Mouse (Mus musculus) adrenal gland, adult (tissue): ENCODE data around the gene Stab1.

Experiments used
- DNase-seq, 2 experiments: peaks; one replicate each; pipeline ENCODE4 v3.0.0; 2022 to 2023; ENCODE audit warnings: low spot score in 1 of 2; ENCODE audit not compliant: inconsistent age in 2 of 2

Stab1 gene

DNA sequence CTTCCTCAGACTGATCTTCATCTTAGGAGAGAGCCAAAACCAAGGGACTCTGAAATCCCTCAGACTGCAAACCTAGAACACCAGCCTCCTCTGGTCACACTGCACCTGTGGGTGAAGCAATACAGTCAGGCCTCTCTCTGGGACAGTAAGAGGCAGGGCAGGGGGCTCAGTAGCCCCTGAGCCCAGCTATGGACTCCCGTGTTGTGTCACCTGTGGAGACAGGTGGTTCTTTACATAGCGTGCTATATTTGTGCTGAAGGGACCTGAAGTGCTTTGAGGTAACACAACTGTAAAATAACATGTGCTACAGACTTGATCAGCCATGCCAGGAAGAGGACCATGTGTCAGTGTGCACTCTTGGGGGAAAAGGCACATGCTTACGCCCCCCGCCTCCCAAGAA lies 27.1 kb upstream of the Stab1 start:
- DNase-seq = no peak

DNA sequence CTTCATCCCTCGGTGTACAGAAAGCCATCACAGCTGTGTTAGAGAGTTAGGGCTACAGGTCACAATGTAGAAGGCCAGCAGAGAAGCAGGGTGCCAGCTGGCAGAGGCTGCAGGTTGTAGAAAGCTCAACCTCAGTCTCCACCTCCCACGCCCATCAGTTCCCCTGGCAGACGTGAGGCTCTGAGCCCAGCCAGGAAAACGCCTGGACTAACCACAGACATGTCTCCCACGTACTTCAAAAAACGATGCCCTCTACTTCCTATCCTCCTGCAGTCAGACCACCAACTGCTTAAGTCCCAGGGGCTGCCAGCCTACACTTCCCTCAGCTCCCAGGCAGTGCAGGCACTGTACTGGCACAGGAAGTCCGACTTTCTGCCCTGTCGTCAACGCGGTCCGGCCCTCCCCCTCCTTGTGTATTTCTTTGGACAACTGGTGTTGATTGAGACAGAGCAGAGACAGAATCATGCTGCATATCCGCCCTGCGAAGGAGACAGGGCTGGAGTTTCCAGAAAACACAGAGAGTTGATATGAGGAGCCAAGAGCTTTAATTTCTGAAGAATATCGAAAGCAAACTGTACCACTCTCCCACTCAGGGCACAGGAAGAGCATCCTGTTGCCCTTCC lies 26.6 kb upstream of the Stab1 start:
- peak; percentile 79 to 91 for DNase-seq

DNA sequence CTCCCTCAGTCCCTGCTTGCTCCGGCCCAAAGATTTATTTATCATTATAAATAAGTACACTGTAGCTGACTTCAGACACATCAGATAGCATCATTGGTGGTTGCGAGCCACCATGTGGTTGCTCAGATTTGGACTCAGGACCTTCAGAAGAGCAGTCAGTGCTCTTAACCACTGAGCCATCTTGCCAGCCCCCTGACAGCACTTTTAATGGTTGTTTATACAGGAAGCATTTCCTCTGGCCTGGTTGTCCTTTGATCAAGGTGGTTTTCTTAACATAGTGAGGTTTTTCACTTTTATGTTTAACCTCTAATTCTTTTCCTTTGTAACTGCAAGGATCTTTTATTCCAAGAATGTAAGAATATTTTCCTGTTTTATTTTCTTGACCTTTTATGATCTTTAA lies 26.0 kb upstream of the Stab1 start:
- no peak for DNase-seq

DNA sequence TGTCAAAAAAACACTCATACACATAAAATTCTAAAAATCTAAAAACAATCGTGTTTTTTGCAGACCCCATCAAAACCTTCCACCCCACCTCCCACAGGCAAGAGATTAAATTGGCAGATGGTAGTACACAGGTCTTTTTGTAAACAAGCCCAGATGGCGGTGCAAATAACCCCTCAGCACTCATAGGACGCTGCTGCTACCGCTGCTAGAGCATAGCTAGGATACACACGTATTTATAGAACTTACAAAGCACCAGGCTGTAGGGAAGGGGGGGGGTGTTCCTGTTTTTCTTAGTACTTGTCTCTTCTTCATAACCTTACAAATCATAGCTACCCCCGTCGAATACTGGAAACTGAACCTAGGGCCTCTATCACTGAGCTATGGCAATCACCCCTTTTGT lies 25.4 kb upstream of the Stab1 start:
- DNase-seq = no peak

DNA sequence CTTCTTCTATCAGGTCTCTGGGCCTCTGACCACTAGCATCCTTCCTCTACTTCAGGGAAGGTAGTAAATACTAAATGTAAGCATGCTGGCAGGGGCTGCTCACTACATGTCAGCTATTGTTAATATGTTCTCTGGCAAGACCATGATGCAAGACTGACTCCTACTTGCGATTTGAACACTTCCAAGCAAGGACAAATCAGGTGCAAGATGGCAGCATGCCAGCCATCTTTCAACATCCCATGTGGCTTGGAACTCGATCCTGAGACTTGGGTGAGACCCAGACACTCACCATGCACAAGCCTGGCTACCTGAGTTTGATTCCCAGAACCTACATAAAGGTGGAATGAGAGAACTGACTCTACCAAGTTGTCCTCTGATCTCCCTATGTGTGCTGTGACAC lies 23.5 kb upstream of the Stab1 start:
- no peak for DNase-seq

DNA sequence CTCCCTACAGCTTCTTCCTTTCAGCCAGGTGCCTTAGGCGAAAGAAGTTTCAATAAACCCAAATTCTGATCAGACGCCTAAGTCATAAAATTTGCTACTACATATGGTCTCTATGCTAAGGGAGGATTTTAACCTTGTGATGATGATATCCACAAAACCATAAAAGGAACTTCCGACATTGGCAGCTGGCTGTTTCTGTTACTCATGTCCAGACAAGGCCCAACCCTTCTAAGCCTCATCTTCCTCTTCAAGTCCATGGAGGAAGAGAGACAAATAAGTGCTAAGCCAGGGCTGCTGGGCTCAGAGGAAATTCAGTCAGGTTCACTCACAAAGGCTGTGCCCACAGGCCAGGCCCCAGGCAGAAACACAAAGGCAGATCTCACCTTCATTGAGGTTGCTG lies 20.9 kb upstream of the Stab1 start:
- no peak for DNase-seq

DNA sequence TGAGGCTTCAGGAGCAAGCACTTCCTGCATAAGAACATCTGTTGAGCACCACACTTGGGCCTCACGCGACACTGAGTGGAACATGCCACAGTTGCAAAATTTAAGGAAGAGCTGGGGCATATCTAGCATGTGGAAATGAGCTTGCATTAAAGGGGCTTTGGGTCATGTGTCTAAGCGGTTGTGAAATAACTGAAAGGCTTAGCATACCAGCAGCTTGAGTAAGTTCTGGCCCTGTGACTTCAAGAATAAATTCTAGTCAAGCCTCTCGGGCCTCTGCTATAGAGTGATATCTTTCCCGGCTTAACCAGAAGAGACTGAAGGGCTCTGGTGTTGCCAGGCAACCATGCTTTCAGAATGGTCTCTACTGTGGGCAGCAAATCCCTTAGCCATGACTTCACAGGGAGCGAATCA lies 20.3 kb upstream of the Stab1 start:
- DNase-seq = no peak

DNA sequence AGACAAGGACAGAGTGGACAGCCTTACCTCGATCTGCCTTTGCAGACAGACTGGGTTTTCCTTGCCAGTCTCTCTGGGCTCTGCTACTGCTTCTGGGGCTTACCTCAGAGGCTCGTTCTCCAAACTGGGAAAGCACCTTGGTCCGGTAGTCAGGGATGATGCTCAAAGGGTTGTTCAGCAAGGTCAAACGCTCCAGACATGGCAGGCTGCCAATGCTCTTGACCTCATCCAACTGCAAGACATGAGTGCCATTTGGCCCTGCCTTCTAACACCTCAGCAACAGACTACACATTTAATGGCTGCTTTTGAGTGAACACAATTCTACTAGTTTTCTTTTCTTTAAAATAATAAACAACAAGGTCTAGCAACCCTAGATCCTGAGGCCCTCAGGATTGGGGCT lies 18.2 kb upstream of the Stab1 start:
- DNase-seq = peak; percentile 71 to 88

DNA sequence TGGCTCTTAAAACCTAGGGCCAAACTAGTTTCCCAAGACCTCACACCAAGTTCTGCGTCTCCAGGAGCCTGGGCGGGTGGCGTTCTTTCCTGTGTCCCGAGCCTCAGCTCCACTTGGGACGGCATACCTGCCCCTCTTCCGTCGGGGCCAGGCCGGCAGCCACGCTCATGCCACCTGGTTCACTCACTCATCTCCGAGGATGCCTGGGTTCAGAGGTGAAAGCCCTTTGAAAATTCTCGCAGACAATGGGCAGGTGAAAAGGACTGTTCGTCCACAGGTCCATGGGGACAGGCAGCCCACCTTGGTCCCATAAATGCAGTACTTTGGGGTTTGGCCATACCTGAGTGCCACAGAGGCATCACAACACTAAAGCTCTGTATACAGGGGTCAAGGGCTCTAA lies 15.8 kb upstream of the Stab1 start:
- no peak for DNase-seq

DNA sequence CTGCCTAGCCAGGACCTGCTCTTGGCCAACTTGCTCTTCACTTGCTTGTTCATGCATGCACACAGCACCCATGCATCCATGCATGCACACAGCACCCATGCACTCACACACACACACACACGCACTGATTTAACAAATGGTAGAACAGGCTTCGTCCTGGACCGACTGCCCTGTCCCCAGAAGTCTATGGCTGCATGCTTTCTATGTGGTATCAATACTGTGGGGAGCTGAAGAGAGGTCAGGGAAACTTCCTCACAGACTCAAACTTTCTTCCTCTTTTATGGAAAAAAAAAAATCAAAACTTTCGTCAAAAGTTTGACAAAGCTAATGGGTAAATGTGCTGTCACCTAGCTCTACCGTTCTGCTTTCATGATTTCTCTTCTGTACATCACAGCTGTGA lies 15.1 kb upstream of the Stab1 start:
- DNase-seq = no peak

DNA sequence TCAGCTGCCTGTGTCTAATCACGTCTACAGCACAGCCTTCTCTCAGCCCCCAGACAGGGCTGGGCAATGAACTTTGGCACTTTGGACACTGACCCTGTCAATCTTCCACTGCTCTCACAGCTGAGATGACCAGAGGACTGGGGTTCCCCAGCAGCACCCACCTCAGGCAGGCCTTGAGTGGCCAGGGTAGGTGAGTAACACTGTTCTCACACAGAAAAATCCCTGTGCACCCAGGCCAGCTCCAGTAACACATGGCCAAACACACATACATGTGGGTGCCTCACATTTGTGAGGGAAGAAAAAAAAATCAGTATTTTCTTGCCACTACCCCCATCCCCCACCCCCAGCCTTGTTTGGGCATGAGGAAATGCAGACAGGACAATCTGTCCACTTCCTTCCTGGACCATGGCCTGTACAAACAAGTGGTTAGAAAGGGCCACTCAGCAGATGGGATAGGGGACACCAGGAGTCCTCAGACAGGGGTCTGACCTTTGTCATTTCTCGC lies 14.4 kb upstream of the Stab1 start:
- DNase-seq = no peak

DNA sequence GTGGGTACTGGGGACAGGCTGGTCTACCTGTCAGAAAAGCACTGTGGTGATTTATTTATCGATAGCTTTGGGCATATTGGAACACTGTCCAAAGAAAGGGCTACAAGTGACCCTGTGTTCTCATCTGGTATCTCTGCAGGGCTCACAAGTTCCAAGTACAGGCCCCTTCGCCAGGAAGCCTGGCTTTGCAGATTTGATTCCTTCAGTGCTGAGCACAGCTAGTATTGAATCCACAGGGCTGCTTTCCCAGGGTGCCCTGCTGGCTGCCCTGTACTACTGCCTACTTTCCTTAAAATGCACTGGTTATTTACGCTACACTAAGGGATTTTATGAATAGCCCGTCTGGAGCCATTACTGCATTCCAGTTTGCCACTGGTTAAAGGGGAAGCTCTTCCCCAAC lies 13.1 kb upstream of the Stab1 start:
- no peak for DNase-seq

DNA sequence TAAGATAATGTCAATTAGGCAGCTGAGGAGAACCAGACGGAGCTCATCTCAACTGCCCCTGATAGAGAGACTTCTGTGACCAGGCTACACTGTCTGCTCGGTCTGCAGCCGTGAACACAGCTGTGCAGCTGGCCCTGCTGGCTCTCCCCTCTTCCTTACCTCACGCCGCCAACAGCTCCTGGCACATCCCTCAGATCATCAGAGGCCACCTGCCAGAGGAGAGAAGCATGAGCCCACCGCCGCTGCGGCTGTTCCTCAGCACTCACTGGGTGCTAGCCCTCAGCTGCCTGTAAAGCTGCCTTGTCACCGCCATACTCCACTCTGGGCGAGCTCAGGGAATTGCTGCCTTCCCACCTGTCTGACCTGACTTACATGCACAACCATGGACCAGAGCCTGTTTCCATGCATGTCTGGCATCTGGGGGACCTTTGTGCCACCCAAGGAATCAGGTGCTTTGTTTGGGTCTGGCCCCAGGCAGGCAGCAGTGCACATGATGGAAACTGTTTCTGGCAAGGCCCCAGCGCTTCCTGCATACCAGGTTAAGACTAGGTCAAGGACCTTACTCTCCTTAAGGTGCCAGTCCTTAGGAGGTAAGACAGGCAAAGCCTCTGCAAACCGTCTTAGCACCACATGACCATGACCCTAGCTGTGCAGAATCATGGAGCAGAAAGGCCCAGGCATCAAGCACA lies 11.4 kb upstream of the Stab1 start:
- no peak for DNase-seq

DNA sequence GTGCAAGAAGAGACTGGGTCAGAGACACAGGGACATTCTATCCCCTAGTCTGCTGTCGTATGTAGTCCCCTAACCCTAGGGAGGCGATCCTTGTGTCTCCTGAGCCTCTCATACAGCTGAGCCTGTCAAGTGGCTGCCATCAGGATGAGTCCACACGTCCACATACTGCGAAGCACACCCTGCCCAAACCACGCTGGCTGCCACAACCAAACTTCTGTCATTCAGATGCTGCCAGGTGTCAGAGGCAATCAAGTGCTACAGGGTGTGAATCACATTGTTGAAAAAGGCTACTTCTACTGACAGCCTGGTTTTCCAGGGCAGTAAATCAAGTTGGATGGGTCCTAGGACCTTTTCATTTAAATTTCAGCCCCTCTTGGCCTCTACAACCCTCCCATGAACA lies 9.3 kb upstream of the Stab1 start:
- no peak for DNase-seq

DNA sequence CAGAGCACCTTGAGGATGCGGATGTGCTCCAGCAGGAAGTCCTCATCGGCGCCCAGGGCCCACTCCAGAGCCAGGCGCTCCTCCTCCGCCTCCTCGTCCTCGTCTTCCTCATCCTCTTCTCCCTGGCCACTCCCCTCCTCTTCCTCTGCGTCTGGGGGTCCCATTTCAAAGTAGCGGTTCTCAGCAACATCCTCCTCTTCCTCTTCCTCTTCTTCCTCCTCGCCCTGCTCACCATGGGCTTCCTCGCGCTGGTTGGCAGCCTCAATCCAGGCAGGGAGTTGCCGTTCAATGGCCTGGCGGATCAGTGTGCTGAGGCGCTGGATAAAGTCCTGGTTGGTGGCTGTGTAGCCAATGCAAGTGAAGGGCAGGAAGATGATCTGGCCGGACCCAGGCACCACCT lies 8.8 kb upstream of the Stab1 start:
- no peak for DNase-seq

DNA sequence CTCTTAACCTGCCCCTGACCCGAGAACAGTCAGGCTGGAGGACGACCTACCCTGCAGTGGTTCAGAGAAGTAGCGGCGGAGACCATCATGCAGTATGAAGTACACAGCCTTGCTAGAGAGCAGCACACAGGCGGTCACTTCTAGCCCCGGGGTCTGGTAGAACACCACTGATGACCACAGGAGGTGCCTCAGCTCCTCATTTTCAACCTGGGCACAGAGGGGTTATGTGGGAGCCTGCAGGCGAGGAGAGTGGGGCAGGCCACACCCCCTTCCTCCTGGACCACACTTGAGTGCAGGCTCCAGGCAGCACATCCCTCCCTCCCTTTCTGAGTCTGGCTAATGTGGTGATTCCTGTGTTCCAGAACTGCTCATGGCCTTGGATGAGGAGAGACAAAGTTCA lies 5.1 kb upstream of the Stab1 start:
- peak in 1 of 2 experiments; percentile 44 for DNase-seq

DNA sequence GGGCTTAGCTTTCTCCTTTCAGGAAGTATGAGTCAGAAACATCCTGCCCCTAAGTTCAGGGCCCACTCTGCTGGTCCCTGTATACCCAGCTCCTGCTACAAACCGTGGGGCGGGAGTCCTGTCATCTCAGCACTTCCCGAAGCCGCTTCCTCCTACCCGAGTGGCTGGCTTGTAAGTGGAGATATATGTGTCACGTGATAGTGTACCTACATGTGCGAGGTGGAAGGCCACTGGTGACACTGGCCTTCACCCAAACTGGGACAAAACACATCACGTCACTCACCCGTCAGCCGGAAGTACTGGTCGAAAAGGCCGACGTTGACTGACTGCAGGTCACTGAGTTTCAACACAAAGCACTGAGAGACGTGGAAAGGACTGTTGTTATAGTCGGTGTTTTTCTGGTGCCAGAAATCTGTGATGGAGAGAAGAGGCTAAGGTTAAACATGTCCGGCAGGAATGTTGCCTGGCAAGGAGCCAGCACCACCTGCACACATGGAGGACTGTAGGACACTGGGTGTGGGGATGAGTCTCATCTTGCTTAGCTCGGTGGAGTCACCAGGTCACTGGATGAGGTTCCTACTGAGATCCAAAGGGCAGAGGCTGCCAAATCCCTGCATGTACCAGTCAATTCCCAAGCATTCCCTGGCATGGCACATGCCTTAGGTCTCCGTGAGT lies 4.5 kb upstream of the Stab1 start:
- peak; percentile 46 to 78 for DNase-seq

DNA sequence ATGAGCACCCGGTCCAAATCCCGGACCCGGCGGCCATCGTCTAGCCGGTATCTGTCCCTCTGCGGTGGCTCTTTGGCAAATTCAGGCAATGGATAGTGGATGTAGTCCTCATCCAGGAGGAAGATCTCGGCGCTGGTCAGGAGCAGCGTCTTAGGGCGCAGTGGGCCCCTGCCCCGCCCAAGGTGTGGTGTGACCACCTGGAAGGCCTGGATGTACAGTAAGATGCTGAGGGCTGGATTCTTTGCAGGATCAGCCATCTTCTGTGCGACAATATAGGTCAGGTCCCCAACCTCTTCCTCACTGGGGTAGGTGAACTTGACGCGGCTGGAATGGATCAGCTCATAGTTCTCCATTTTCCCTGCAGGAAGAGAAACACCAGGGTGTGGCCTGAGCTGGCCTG lies 3.4 kb upstream of the Stab1 start:
- no peak for DNase-seq

DNA sequence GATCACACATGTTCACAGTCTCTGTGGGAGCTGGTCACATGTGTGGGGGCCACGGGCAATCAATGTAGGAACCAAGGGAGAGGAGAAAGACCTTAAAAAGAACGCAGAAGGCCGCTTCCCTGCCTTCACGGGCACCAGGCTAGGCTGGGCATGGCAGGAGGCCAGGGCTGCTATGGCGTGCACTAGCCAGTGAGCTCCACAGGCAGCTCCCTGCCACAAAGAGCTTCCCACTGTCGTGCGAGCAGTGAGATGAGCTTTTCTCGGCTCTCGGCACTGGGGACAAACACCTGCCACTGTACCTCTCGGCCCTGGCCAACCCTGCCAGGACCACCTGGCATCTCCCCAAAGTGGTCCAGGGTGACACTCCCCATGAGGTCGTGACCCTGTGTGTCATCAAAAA lies 2.9 kb upstream of the Stab1 start:
- no peak for DNase-seq

DNA sequence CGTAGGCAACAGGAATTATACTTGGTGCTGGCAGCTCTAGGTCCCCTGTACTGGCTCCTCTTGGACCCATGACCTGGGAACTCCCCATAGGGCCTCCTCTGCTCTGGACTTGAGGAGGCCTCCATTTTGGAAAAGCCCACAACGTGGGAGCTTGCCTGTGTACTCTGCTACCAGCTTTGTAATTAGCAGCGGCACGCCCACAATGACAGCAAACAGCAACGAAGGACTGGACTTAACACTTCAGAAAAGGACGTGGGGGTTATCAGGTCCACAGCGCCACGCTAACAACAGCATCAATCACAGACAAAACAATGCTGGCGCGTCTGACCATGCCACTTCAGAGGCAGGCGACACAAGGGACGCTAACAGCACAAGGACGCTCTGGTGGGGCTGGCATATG lies 2.5 kb upstream of the Stab1 start:
- DNase-seq = no peak

DNA sequence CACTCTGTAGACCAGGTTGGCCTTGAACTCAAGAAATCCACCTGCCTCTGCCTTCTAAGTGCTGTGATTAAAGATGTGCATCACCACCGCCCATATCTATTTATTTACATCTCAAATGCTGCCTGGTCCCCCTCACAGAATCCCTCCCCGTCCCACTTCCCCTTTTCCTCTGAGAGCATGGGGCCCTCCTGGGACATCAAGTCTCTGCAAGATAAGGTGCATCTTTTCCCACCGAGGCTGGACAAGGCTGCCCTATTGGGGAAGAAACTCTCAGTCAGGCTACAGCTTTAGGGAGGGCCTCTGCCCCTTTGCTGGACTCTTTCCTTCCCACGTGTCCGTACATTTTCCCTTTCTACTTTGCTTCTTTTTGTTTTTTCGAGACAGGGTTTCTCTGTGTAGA lies 1.1 kb upstream of the Stab1 start:
- DNase-seq = no peak

DNA sequence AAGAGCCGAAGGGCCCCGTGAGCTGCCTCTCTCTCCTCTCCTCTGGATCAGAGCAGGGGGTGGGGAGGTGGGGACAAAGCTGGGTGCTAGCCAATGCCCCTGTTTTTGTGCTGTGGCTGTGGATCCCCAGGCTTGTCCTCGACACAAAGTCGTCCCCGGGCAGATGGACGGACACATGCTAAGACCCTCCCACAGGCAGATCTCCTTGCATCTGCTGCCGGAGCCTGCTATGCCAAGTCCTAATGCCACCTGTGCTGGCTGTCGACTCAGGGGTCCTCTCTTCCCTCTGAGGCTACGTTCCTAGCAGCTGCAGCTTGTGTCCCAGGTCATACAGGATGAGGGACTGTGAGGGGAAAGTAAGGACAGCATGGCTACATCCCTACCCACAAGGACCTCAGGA lies 1.6 kb downstream of the Stab1 start:
- DNase-seq = no peak
